Mouse (Mus musculus) C2C12 (cell line): Measurements from ENCODE around the gene Nid1. TPM values are rescaled to one million over a fixed set of nuclear protein-coding genes. Genes with fewer than 3 reads are reported as not detected.

Experiments used
- H3K27me3 ChIP-seq: one replicate; pipeline ENCODE4 v1.6.1; 2011; ENCODE audit not compliant: control insufficient read depth, insufficient read depth, insufficient read length
- H3K36me3 ChIP-seq: one replicate; pipeline ENCODE4 v1.6.1; 2011; ENCODE audit not compliant: control insufficient read depth, insufficient read depth
- H3K4me3 ChIP-seq: one replicate; pipeline ENCODE4 v1.5.1; 2011; ENCODE audit warnings: mild to moderate bottlenecking, control low read depth; ENCODE audit not compliant: poor library complexity, insufficient read depth, severe bottlenecking
- H3K79me2 ChIP-seq: one replicate; pipeline ENCODE4 v1.6.1; 2011; ENCODE audit not compliant: control insufficient read depth, insufficient read depth
- H3K79me3 ChIP-seq: one replicate; pipeline ENCODE4 v1.6.1; 2011; ENCODE audit warnings: low read depth, control low read depth
- H3ac ChIP-seq: one replicate; pipeline ENCODE3; 2011; ENCODE audit warnings: low read depth; ENCODE audit not compliant: control insufficient read depth, insufficient read length
- CEBPB ChIP-seq: IDR thresholded peaks from one replicate; pipeline ENCODE4 v1.6.1; 2011; ENCODE audit warnings: low read depth, mild to moderate bottlenecking, control low read depth, moderate library complexity
- CTCF ChIP-seq: IDR thresholded peaks from one replicate; pipeline ENCODE4 v1.5.1; 2011; ENCODE audit not compliant: control insufficient read depth, insufficient read depth, insufficient read length
- FOSL1 ChIP-seq: IDR thresholded peaks from one replicate; pipeline ENCODE4 v1.8.0; 2011; ENCODE audit warnings: mild to moderate bottlenecking, low read length; ENCODE audit not compliant: poor library complexity, insufficient read depth, severe bottlenecking
- polyA plus RNA-seq: library from polyadenylated mRNA; unstranded; fragments of >200 nt; fragmentation: generic; extraction: Trizol; gene quantifications from one replicate; pipeline ENCODE4 v1.2.1, GENCODE M21; 2012; ENCODE audit warnings: missing spikeins

Nid1 gene
- polyA plus RNA-seq, 1 experiment, result 90.0 TPM

GRCm38 (mm10) chr13:13558900-13559299 is 121.5 kb downstream of the Nid1 start:
- TF ChIP-seq CTCF (no peak), FOSL1 (no peak), CEBPB (no peak)
- Histone ChIP-seq H3K36me3 (no peaks in the 10 kb centered on the region), H3ac (no peak overlapping the region), H3K27me3 (no peaks in the 10 kb centered on the region), H3K79me2 (no peaks in the 10 kb centered on the region), H3K4me3 (no peak overlapping the region), H3K79me3 (no peaks in the 10 kb centered on the region)

Other genes starting within 250 kb of the Nid1 start
- 19.6 TPM for gene Gpr137b, start 43.5 kb upstream of the Nid1 start, polyA plus RNA-seq
- gene Lyst, start 152.8 kb downstream of the Nid1 start, polyA plus RNA-seq, result 1.7 TPM